Mouse (Mus musculus) ES-Bruce4 (cell line): ENCODE results near the gene Actl10.

Experiments
- CTCF ChIP-seq: IDR thresholded peaks from one replicate; pipeline ENCODE4 v1.8.1; 2011; ENCODE audit warnings: low read depth, low read length
- EP300 ChIP-seq: IDR thresholded peaks from 2 replicates; pipeline ENCODE4 v1.6.1; 2011; ENCODE audit warnings: low read depth, low read length; ENCODE audit not compliant: insufficient read depth
- POLR2A ChIP-seq: IDR thresholded peaks from one replicate; pipeline ENCODE4 v1.8.1; 2011; ENCODE audit warnings: low read length; ENCODE audit not compliant: insufficient read depth

DNA sequence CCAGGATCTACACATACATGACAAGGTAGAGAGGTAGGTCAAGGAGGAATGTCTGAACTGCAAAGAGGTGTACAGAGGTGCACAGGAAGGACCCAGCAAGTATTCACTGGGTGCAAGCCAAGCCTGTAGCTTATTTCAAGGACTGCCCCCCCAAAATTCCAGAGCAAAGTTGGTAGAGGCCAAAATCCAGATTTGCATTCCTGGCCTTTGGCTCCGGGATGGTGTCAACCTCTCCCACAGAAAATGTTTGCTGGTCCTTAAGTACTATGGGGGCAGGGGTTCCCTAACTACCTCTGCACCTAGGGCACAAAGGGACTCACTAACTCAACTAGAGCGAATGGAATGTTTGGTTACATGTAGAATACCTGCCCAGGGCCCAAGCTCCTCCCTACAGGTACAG is 16.2 kb downstream of the Actl10 start:
- TF ChIP-seq EP300: no peak
- no peak for TF ChIP-seq POLR2A
- no peak for TF ChIP-seq CTCF
